Mouse (Mus musculus) bone marrow, adult 2 months (tissue): ENCODE results near the gene Galnt6. TPM values are rescaled to one million over a fixed set of nuclear protein-coding genes. Genes with fewer than 3 reads are reported as not detected.
A peak's percentile ranks its signal among the peaks of the same experiment; 100 is the strongest.

Experiments used
- H3K27ac ChIP-seq: fragments of 200-500 bp; 2 replicates; pipeline ENCODE4 v1.5.1; 2012; ENCODE audit warnings: low read depth, mild to moderate bottlenecking, control low read depth, inconsistent platforms, low read length; ENCODE audit not compliant: control insufficient read depth, poor library complexity, insufficient read depth
- H3K4me1 ChIP-seq: fragments of 200-500 bp; 2 replicates; pipeline ENCODE4 v1.6.1; 2011; ENCODE audit warnings: low read length; ENCODE audit not compliant: control insufficient read depth, insufficient read depth
- H3K4me3 ChIP-seq: fragments of 200-500 bp; replicated peaks from 2 replicates; pipeline ENCODE3; 2011; ENCODE audit warnings: mild to moderate bottlenecking, low read depth, low read length, control low read depth; ENCODE audit not compliant: control insufficient read depth
- CTCF ChIP-seq: fragments of 200-500 bp; IDR thresholded peaks from 2 replicates; pipeline ENCODE4 v1.5.1; 2011; ENCODE audit warnings: low read length, control low read depth; ENCODE audit not compliant: control insufficient read depth, insufficient read depth
- POLR2A ChIP-seq: fragments of 200-500 bp; IDR thresholded peaks from 2 replicates; pipeline ENCODE4 v1.6.1; 2011; ENCODE audit warnings: low read depth, mild to moderate bottlenecking, control low read depth, low read length, borderline replicate concordance; ENCODE audit not compliant: control insufficient read depth
- WGBS: fragments of 180-500 bp; shearing (Covaris S2); methylation state at CpG from one replicate; pipeline ENCODE4 v1.1.7; 2018; 5-methylcytosine and 5-hydroxymethylcytosine counted together
- polyA plus RNA-seq: library from polyadenylated mRNA; stranded (reverse); fragments of >200 nt; gene quantifications from 2 replicates; pipeline ENCODE4 v1.2.4, GENCODE M21; 2011; ENCODE audit warnings: low replicate concordance; ENCODE audit not compliant: missing spikeins, insufficient read depth, insufficient read length

Galnt6 gene
- polyA plus RNA-seq, 1 experiment = 11.8 TPM

DNA sequence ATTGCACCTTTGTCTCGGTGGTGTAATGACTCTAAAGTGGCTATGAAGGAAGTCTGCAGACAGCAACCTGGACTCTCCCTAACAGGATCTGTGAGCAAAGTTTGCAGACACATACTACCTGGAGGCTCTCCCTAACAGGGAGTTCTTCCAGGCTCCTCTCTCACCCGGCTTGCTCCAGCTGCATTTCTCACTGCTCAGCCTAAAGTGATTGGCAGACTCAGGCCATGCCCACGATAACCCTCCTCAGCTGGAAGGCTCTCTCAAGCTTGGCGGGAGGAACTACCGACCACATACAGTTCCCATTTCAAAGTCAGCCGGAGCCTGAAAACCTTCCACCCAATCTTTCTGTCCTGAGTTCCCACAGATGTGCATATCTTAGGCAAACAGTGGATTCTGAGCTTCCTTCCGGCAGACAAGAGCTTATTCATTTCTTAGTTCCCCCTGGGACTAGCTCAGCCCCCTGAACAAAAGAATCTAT is 62.9 kb downstream of the Galnt6 start:
- TF ChIP-seq POLR2A (no peak), CTCF (no peak)
- Histone ChIP-seq H3K27ac (peak overlapping the region; percentile 67), H3K4me1 (peaks cover 8% of the 10 kb centered on the region; the same call in 1 of the 2 replicates), H3K4me3 (peak overlapping the region; percentile 43)
- under 1% methylated on average over 7 of the region's 7 CpGs for WGBS

- peak overlapping the region; percentile 48 for H3K4me3 ChIP-seq
- peak overlapping the region; percentile 85 for H3K27ac ChIP-seq
- peaks cover 8% of the 10 kb centered on the region; the same call in 1 of the 2 replicates for H3K4me1 ChIP-seq
- TF ChIP-seq POLR2A = no peak
- WGBS = 19% methylated on average over 9 of the region's 9 CpGs
Measured at GRCm38 (mm10) chr15:100665411-100666218, 63.6 kb downstream of the Galnt6 start.

DNA sequence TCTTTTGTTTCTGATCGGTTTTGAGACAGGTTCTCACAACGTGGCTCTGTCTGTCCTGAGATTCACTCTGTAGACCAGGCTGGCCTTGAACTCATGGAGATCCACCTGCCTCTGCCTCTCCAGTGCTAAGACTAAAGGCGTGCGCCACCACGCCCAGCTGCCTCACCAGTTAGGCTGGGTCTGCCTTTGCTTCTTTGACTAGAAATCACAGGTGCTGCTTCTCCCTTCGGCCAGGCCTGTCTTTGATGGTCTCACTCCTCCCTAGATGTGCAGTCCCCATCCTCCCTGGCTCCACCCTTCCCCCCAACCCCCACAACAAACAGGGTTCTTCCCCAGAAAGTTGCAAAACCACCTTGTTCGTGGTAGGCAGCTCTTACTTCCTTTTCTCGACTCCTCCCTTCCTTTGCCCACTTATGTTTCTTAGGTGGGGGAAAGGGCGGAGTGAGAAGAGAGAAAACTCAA is 64.3 kb downstream of the Galnt6 start:
- no peak for TF ChIP-seq POLR2A
- no peak for TF ChIP-seq CTCF
- H3K4me1 ChIP-seq = peaks cover 8% of the 10 kb centered on the region; the same call in 1 of the 2 replicates
- H3K4me3 ChIP-seq = peak overlapping the region; percentile 11
- peak overlapping the region; percentile 85 for H3K27ac ChIP-seq
- 21% methylated on average over 9 of the region's 9 CpGs for WGBS

DNA sequence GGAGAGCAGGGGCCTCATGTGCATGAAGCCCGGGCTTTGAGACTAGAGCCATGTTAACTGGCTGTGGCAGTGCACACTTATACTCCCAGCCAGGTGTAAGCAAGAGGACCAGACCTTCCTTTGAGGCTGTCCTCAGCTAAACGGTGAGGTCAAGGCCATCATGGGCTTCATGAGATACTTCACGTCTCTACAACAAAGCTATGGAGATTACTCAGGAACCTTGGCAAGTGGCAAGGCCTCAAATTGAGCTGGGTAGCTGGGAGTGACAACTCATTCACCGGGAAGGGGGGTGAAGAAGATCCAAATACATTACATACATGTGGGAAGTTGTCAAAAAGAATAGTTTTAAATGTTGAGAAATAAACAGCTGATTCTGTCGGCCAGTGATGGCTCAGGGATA is 68.4 kb downstream of the Galnt6 start:
- TF ChIP-seq CTCF (no peak), POLR2A (no peak)
- Histone ChIP-seq H3K4me3 (no peak overlapping the region), H3K4me1 (peaks cover 5% of the 10 kb centered on the region; the same call in 1 of the 2 replicates), H3K27ac (no peak overlapping the region)
- WGBS = 80% methylated on average over 5 of the region's 5 CpGs

DNA sequence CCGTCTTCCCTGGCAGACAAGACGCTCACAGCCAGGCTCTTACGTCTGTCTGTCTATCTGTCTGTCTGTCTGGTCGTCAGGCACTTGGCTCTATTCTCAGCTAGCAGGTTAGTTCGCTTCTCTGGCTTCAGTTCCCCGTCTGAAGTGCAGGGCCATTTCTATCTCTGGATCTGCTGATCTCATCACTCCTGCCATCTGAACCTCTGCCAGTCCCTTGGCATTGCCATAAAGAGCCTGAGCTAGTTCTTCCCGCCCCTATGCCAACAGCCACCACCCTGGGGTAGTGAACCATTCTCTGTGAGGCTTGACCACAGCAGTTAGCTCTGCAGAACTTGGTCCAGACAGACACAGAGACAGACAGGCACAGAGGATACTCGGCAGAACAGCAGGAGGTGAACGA is 68.9 kb downstream of the Galnt6 start:
- Histone ChIP-seq H3K4me1 (peaks cover 5% of the 10 kb centered on the region; the same call in 1 of the 2 replicates), H3K27ac (no peak overlapping the region), H3K4me3 (no peak overlapping the region)
- WGBS = 66% methylated on average over 9 of the region's 9 CpGs
- no peak for TF ChIP-seq POLR2A
- TF ChIP-seq CTCF = no peak

DNA sequence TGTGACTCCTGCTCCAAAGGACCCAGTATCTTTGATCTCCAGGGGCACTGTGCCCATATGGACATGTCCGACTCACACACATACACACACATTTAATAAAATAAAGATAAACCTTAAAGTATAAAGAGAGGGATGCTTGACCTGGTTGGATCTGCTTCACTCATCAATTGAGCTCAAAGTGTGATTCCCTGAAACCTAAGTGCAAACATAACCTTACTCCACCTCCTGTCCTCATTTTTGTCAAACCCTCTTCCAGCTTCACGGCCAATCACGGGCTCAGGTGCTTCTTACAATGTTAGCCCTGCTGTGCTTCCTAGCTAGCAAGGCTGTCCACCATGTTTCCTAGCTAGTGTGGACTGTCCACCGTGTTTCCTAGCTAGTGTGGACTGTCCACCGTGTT is 74.0 kb downstream of the Galnt6 start:
- 83% methylated on average over 5 of the region's 5 CpGs for WGBS
- Histone ChIP-seq H3K4me3 (no peak overlapping the region), H3K27ac (no peak overlapping the region), H3K4me1 (no peaks in the 10 kb centered on the region)
- no peak for TF ChIP-seq CTCF
- no peak for TF ChIP-seq POLR2A

DNA sequence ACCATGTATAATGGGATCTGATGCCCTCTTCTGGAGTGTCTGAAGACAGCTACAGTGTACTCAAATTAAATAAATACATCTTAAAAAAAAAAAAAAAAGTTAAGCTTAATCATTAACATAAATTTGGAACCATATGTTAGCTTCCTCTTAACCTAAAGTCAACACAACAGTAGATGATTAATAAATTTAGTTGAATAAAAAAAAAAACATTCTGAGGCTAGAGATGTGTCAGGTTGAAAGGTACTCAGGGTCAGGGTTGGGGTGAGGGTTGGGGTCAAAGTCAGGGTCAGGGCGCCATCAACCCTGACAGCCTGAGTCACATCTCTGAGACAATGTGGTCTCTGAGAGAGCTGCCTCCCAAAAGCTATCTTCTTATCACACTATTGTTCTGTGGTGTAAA is 74.9 kb downstream of the Galnt6 start:
- TF ChIP-seq POLR2A (no peak), CTCF (no peak)
- 86% methylated on average over 1 of the region's 1 CpGs for WGBS
- Histone ChIP-seq H3K4me3 (no peak overlapping the region), H3K27ac (no peak overlapping the region), H3K4me1 (no peaks in the 10 kb centered on the region)

DNA sequence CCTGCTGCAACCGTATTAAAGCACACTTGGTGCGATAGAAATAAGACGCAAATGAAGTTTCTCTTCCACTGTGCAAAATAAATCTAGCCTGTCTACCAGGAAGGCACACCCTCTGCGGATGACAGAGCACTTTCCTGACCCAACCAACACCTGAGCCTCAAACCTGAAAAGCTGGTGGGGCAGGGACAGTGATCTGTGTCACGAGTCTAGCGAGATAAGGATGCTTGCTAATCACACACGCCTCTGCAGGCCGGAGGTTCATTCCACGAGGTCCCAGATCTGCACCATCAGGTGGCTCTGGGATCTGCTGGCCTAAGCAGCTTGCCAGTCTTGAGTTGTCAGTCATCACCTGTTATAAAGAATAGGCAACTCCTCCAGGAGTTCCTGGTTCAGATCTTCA is 77.6 kb downstream of the Galnt6 start:
- TF ChIP-seq CTCF (no peak), POLR2A (no peak)
- Histone ChIP-seq H3K27ac (no peak overlapping the region), H3K4me3 (no peak overlapping the region), H3K4me1 (no peaks in the 10 kb centered on the region)
- WGBS = 68% methylated on average over 9 of the region's 9 CpGs
